Mouse (Mus musculus): ENCODE measurements around the gene Rnf26. TPM values are rescaled to one million over a fixed set of nuclear protein-coding genes. Genes with fewer than 3 reads are reported as not detected.

Rnf26 gene
- polyA plus RNA-seq, 2 experiments, result 21.9 to 29.4 TPM

GRCm38 (mm10) chr9:44134101-44134850 lies 21.0 kb upstream of the Rnf26 start, which contains the start of gene Mcam:
Gene Mcam (plus strand): TSS chr9:44134469.
- Histone ChIP-seq H3K9ac (replicated peaks) (no peak within 1 kb of the TSS; the same call in 1 of the 2 replicates), H3K27me3 (ENCODE audit: control insufficient read depth, insufficient read depth, low read length) (peaks cover 76% of the 10 kb centered on the region), H3K27ac (no peak within 1 kb of the TSS), H3K9me3 (ENCODE audit: control insufficient read depth, low read length) (no peaks in the 10 kb centered on the region), H3K4me3 (ENCODE audit: insufficient read depth in 1 of 2, low read depth in 2 of 2, low read length in 2 of 2) (peak within 1 kb of the TSS; percentile 36 to 47), H3K4me2 (ENCODE audit: low read depth) (peak within 1 kb of the TSS; percentile 56), H3K36me3 (replicated peaks; ENCODE audit: control insufficient read depth, insufficient read depth, low read depth) (no peaks in the 10 kb centered on the region), H3K4me1 (replicated peaks; ENCODE audit: control insufficient read depth in 2 of 2, insufficient read depth in 2 of 2, low read length in 1 of 2) (peaks cover 0 to 6% of the 10 kb centered on the region in 2 experiments; a peak in 1 of 4 replicates)
- TF ChIP-seq CTCF (IDR thresholded peaks at IDR 0.05; ENCODE audit: low read depth) (no peak), EP300 (IDR thresholded peaks at IDR 0.05; ENCODE audit: low read depth) (no peak)
- ATAC-seq (ENCODE audit: insufficient read depth), result no peak
- no peak for DNase-seq (ENCODE audit: low read depth in 3 of 3, low spot score in 3 of 3)
- WGBS (ENCODE audit: insufficient replicate concordance), result 2% methylated on average over 54 of the region's 55 CpGs

GRCm38 (mm10) chr9:44133287-44133686 lies 20.0 kb upstream of the Rnf26 start:
- Histone ChIP-seq H3K9me3 (ENCODE audit: control insufficient read depth, low read length) (no peaks in the 10 kb centered on the region), H3K36me3 (replicated peaks; ENCODE audit: control insufficient read depth, insufficient read depth, low read depth) (no peaks in the 10 kb centered on the region), H3K27me3 (ENCODE audit: control insufficient read depth, insufficient read depth, low read length) (peaks cover 80% of the 10 kb centered on the region), H3K4me3 (ENCODE audit: insufficient read depth in 1 of 2, low read depth in 2 of 2, low read length in 2 of 2) (no peak overlapping the region), H3K9ac (replicated peaks) (no peak overlapping the region), H3K4me1 (replicated peaks; ENCODE audit: control insufficient read depth in 2 of 2, insufficient read depth in 2 of 2, low read length in 1 of 2) (peaks cover 0 to 6% of the 10 kb centered on the region in 2 experiments; a peak in 1 of 4 replicates), H3K27ac (no peak overlapping the region), H3K4me2 (ENCODE audit: low read depth) (no peak overlapping the region)
- no peak for ATAC-seq (ENCODE audit: insufficient read depth)
- TF ChIP-seq EP300 (IDR thresholded peaks at IDR 0.05; ENCODE audit: low read depth) (no peak), CTCF (IDR thresholded peaks at IDR 0.05; ENCODE audit: low read depth) (no peak)
- 24% methylated on average over 2 of the region's 2 CpGs for WGBS (ENCODE audit: insufficient replicate concordance)
- no peak for DNase-seq (ENCODE audit: low read depth in 3 of 3, low spot score in 3 of 3)

- ATAC-seq (ENCODE audit: insufficient read depth), result no peak
- 39% methylated on average over 5 of the region's 5 CpGs for WGBS (ENCODE audit: insufficient replicate concordance)
- Histone ChIP-seq H3K27ac (no peak overlapping the region), H3K4me3 (ENCODE audit: insufficient read depth in 1 of 2, low read depth in 2 of 2, low read length in 2 of 2) (no peak overlapping the region), H3K4me2 (ENCODE audit: low read depth) (no peak overlapping the region), H3K9ac (replicated peaks) (no peak overlapping the region), H3K9me3 (ENCODE audit: control insufficient read depth, low read length) (no peaks in the 10 kb centered on the region), H3K4me1 (replicated peaks; ENCODE audit: control insufficient read depth in 2 of 2, insufficient read depth in 2 of 2, low read length in 1 of 2) (peaks cover 0 to 6% of the 10 kb centered on the region in 2 experiments; a peak in 1 of 4 replicates), H3K36me3 (replicated peaks; ENCODE audit: control insufficient read depth, insufficient read depth, low read depth) (no peaks in the 10 kb centered on the region), H3K27me3 (ENCODE audit: control insufficient read depth, insufficient read depth, low read length) (peaks cover 78% of the 10 kb centered on the region)
- DNase-seq (ENCODE audit: low read depth in 3 of 3, low spot score in 3 of 3), result no peak
- TF ChIP-seq CTCF (IDR thresholded peaks at IDR 0.05; ENCODE audit: low read depth) (no peak), EP300 (IDR thresholded peaks at IDR 0.05; ENCODE audit: low read depth) (no peak)
Measured at GRCm38 (mm10) chr9:44132200-44132599, 18.9 kb upstream of the Rnf26 start.

GRCm38 (mm10) chr9:44131276-44131590 lies 17.9 kb upstream of the Rnf26 start:
- Histone ChIP-seq H3K9ac (replicated peaks) (no peak overlapping the region), H3K9me3 (ENCODE audit: control insufficient read depth, low read length) (no peaks in the 10 kb centered on the region), H3K27ac (no peak overlapping the region), H3K27me3 (ENCODE audit: control insufficient read depth, insufficient read depth, low read length) (peaks cover 73% of the 10 kb centered on the region), H3K4me1 (replicated peaks; ENCODE audit: control insufficient read depth in 2 of 2, insufficient read depth in 2 of 2, low read length in 1 of 2) (peaks cover 0 to 7% of the 10 kb centered on the region in 2 experiments; a peak in 1 of 4 replicates), H3K36me3 (replicated peaks; ENCODE audit: control insufficient read depth, insufficient read depth, low read depth) (no peaks in the 10 kb centered on the region), H3K4me2 (ENCODE audit: low read depth) (no peak overlapping the region), H3K4me3 (ENCODE audit: insufficient read depth in 1 of 2, low read depth in 2 of 2, low read length in 2 of 2) (no peak overlapping the region)
- TF ChIP-seq CTCF (IDR thresholded peaks at IDR 0.05; ENCODE audit: low read depth) (no peak), EP300 (IDR thresholded peaks at IDR 0.05; ENCODE audit: low read depth) (no peak)
- WGBS (ENCODE audit: insufficient replicate concordance), result 17% methylated on average over 7 of the region's 7 CpGs
- no peak for DNase-seq (ENCODE audit: low read depth in 3 of 3, low spot score in 3 of 3)
- ATAC-seq (ENCODE audit: insufficient read depth), result no peak

GRCm38 (mm10) chr9:44130581-44131275 lies 17.4 kb upstream of the Rnf26 start:
- H3K9me3 ChIP-seq (ENCODE audit: control insufficient read depth, low read length), result no peaks in the 10 kb centered on the region
- DNase-seq (ENCODE audit: low read depth in 3 of 3, low spot score in 3 of 3) (no peak), ATAC-seq (ENCODE audit: insufficient read depth) (peak; percentile 49)
- H3K9ac ChIP-seq (replicated peaks), result no peak overlapping the region
- no peak overlapping the region; a peak in 1 of 4 replicates for H3K4me3 ChIP-seq (ENCODE audit: insufficient read depth in 1 of 2, low read depth in 2 of 2, low read length in 2 of 2)
- WGBS (ENCODE audit: insufficient replicate concordance), result 19% methylated on average over 19 of the region's 19 CpGs
- no peak overlapping the region for H3K27ac ChIP-seq
- H3K4me1 ChIP-seq (replicated peaks; ENCODE audit: control insufficient read depth in 2 of 2, insufficient read depth in 2 of 2, low read length in 1 of 2), result peaks cover 0 to 8% of the 10 kb centered on the region in 2 experiments; a peak in 1 of 4 replicates
- H3K4me2 ChIP-seq (ENCODE audit: low read depth), result peak overlapping the region; percentile 44; the same call in 1 of the 2 replicates
- H3K27me3 ChIP-seq (ENCODE audit: control insufficient read depth, insufficient read depth, low read length), result peaks cover 68% of the 10 kb centered on the region
- TF ChIP-seq EP300 (IDR thresholded peaks at IDR 0.05; ENCODE audit: low read depth) (no peak), CTCF (IDR thresholded peaks at IDR 0.05; ENCODE audit: low read depth) (no peak)
- H3K36me3 ChIP-seq (replicated peaks; ENCODE audit: control insufficient read depth, insufficient read depth, low read depth), result no peaks in the 10 kb centered on the region
